Mouse (Mus musculus) small intestine, adult 2 months (tissue): Measurements from ENCODE around the gene St5.

Experiments used
- CTCF ChIP-seq: fragments of 200-500 bp; IDR thresholded peaks from 2 replicates; pipeline ENCODE4 v1.5.1; 2012; ENCODE audit warnings: low read depth, mild to moderate bottlenecking, control low read depth, inconsistent platforms, low read length, moderate library complexity, mixed read lengths; ENCODE audit not compliant: insufficient replicate concordance, insufficient read length; ENCODE audit errors: extremely low read depth
- POLR2A ChIP-seq: fragments of 200-500 bp; IDR thresholded peaks from 2 replicates; pipeline ENCODE4 v1.6.1; 2012; ENCODE audit warnings: low read depth, mild to moderate bottlenecking, control low read depth, inconsistent platforms, low read length, moderate library complexity

- no peak for TF ChIP-seq CTCF
- TF ChIP-seq POLR2A = no peak
These were observed 23.1 kb downstream of the St5 start for GRCm38 (mm10) chr7:109680284-109680683.
